Mouse (Mus musculus) kidney, adult 2 months (tissue): ENCODE results near the gene Bcl2l13.

Source experiments
- CTCF ChIP-seq: fragments of 200-500 bp; conservative IDR thresholded peaks from 2 replicates; pipeline ENCODE4 v1.5.1; 2011; ENCODE audit warnings: low read depth, mild to moderate bottlenecking, control low read depth, low read length, moderate library complexity, mixed read lengths; ENCODE audit not compliant: insufficient read depth, insufficient read length
- POLR2A ChIP-seq: fragments of 200-500 bp; IDR thresholded peaks from one replicate; pipeline ENCODE4 v1.6.1; 2011; ENCODE audit warnings: low read depth, low read length, control low read depth

DNA sequence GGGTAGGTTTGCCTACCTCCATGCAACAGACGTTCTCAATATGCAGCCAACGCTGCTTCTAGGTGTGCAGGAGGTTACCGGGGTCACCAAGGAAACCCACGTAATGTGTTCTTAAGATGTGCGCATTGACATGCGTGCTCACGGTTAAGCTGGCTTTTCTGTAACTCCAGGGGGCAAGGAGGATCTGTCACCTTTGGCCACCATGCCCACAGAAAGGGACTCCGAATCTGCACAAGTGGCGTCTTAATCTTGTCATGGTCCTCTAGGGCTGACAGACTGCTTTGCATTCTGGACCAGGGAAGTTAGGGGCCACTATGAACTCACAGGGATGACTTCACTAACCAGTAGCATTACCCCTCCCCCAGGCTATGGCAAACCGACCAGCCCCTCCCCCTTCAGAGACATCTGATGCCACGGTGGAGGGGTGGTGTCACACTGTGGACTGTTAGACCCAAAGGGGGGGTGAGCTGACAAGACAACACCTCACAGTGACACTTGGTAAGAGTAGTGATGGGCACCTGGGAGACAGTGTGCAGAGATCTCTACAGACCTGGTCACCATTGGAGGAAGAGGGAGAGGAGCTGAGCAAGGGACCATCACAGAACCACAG, 102.1 kb downstream of the Bcl2l13 start:
- TF ChIP-seq CTCF (no peak), POLR2A (no peak)
